Comparison of ENCODE assay signal across 8 mouse cellular contexts in genomic region chr17:66123816-66124610, GRCm38 (mm10). TPM values are rescaled to one million over a fixed set of nuclear protein-coding genes. Genes with fewer than 3 reads are reported as not detected.
DNase-seq lines count a peak whose midpoint lies in the region; ATAC-seq and TF ChIP-seq lines count a peak whose summit lies in the region.

No protein-coding gene starts in this region.

- H3K4me3 ChIP-seq in thymus, adult 2 months (ENCODE audit: control insufficient read depth, insufficient read depth, low read length) = peak overlapping the region; percentile 65
- H3K4me3 ChIP-seq in embryonic facial prominence, embryonic 11.5 days (ENCODE audit: low read depth, low read length) = peak overlapping the region; percentile 80
- H3K4me3 ChIP-seq in intestine, embryonic 14.5 days (ENCODE audit: low read depth, low read length) = peak overlapping the region; percentile 94
- H3K4me3 ChIP-seq in midbrain, embryonic 16.5 days (ENCODE audit: low read depth, low read length) = peak overlapping the region; percentile 88

- no peaks in the 10 kb centered on the region for H3K27me3 ChIP-seq in thymus, adult 2 months (ENCODE audit: control insufficient read depth, insufficient read depth, low read length)
- H3K27me3 ChIP-seq in embryonic facial prominence, embryonic 11.5 days (ENCODE audit: control insufficient read depth, insufficient read depth, low read length) = no peaks in the 10 kb centered on the region
- H3K27me3 ChIP-seq in intestine, embryonic 14.5 days (replicated peaks; ENCODE audit: control insufficient read depth, insufficient read depth, low read length) = no peaks in the 10 kb centered on the region
- H3K27me3 ChIP-seq in midbrain, embryonic 16.5 days (ENCODE audit: control insufficient read depth, insufficient read depth, low read depth, low read length) = no peaks in the 10 kb centered on the region

- no peaks in the 10 kb centered on the region for H3K9me3 ChIP-seq in embryonic facial prominence, embryonic 11.5 days (replicated peaks; ENCODE audit: control insufficient read depth, low read length)
- no peaks in the 10 kb centered on the region for H3K9me3 ChIP-seq in intestine, embryonic 14.5 days (ENCODE audit: control insufficient read depth, low read length)
- no peaks in the 10 kb centered on the region for H3K9me3 ChIP-seq in midbrain, embryonic 16.5 days (replicated peaks; ENCODE audit: control insufficient read depth, low read length, poor library complexity, severe bottlenecking)

- TF ChIP-seq CTCF in thymus, adult 2 months (IDR thresholded peaks at IDR 0.05; ENCODE audit: borderline replicate concordance, control insufficient read depth, extremely low read depth, insufficient read depth, low read length, poor library complexity) = no peak

- 2% methylated on average over 20 of the region's 20 CpGs for WGBS in thymus, adult 2 months
- WGBS in embryonic facial prominence, embryonic 11.5 days = under 1% methylated on average over 20 of the region's 20 CpGs
- WGBS in intestine, embryonic 14.5 days = under 1% methylated on average over 20 of the region's 20 CpGs
- 1% methylated on average over 20 of the region's 20 CpGs for WGBS in midbrain, embryonic 16.5 days

- peak overlapping the region; percentile 80 for H3K9ac ChIP-seq in embryonic facial prominence, embryonic 11.5 days (replicated peaks; ENCODE audit: low read length)
- peak overlapping the region; percentile 64 for H3K9ac ChIP-seq in intestine, embryonic 14.5 days (ENCODE audit: low read length)
- H3K9ac ChIP-seq in midbrain, embryonic 16.5 days (ENCODE audit: low read depth, low read length) = peak overlapping the region; percentile 71

- peak; percentile 13 for DNase-seq in thymus, adult 2 months
- no peak for DNase-seq in thymus, postnatal 10 days (ENCODE audit: low spot score in 2 of 2)
- DNase-seq in embryonic facial prominence, embryonic 11.5 days (ENCODE audit: low spot score) = peak; percentile 40
- DNase-seq in intestine, embryonic 14.5 days (ENCODE audit: low spot score) = peak; percentile 72
- no peak for DNase-seq in urinary bladder, postnatal 4 days (ENCODE audit: low spot score in 2 of 2)
- DNase-seq in layer of hippocampus, adult 18-20 months (ENCODE audit: low spot score in 2 of 2) = no peak

- peak overlapping the region; percentile 48 for H3K4me2 ChIP-seq in embryonic facial prominence, embryonic 11.5 days (ENCODE audit: low read depth, low read length)
- peak overlapping the region; percentile 76 for H3K4me2 ChIP-seq in intestine, embryonic 14.5 days (ENCODE audit: low read length)
- H3K4me2 ChIP-seq in midbrain, embryonic 16.5 days (ENCODE audit: low read length) = peak overlapping the region; percentile 81

- H3K27ac ChIP-seq in thymus, adult 2 months (ENCODE audit: control insufficient read depth, insufficient read depth, low read length) = no peak overlapping the region
- peak overlapping the region; percentile 82 for H3K27ac ChIP-seq in embryonic facial prominence, embryonic 11.5 days (replicated peaks; ENCODE audit: low read depth, low read length)
- peak overlapping the region; percentile 83 for H3K27ac ChIP-seq in intestine, embryonic 14.5 days (ENCODE audit: low read depth)
- H3K27ac ChIP-seq in midbrain, embryonic 16.5 days (ENCODE audit: low read length) = no peak overlapping the region

- peaks cover 5% of the 10 kb centered on the region for H3K4me1 ChIP-seq in thymus, adult 2 months (replicated peaks; ENCODE audit: control insufficient read depth, insufficient read depth, low read length)
- H3K4me1 ChIP-seq in embryonic facial prominence, embryonic 11.5 days (ENCODE audit: control insufficient read depth, insufficient read depth, low read length) = no peaks in the 10 kb centered on the region
- H3K4me1 ChIP-seq in intestine, embryonic 14.5 days (replicated peaks; ENCODE audit: control insufficient read depth, insufficient read depth, low read length) = peaks cover 12% of the 10 kb centered on the region
- H3K4me1 ChIP-seq in midbrain, embryonic 16.5 days (ENCODE audit: control insufficient read depth, insufficient read depth, low read length) = peaks cover 9% of the 10 kb centered on the region; the same call in 1 of the 2 replicates

- ATAC-seq in embryonic facial prominence, embryonic 11.5 days (replicated peaks; ENCODE audit: insufficient number of reproducible peaks, low FRiP score, low TSS enrichment, low read depth) = no peak
- ATAC-seq in intestine, embryonic 14.5 days (replicated peaks; ENCODE audit: low FRiP score, low TSS enrichment, low read depth) = peak; percentile 24; the same call in 1 of the 2 replicates
- ATAC-seq in midbrain, embryonic 16.5 days = 0 out of 2 replicates have a peak, but pooled peaks have one; percentile 18
- ATAC-seq in activated CD4-positive, CD25-positive, alpha-beta regulatory T cell, adult 4 months = no peak

- H3K36me3 ChIP-seq in thymus, adult 2 months (ENCODE audit: control insufficient read depth, insufficient read depth, low read length) = peaks cover 4% of the 10 kb centered on the region
- H3K36me3 ChIP-seq in embryonic facial prominence, embryonic 11.5 days (replicated peaks; ENCODE audit: control insufficient read depth, insufficient read depth, low read depth, low read length) = peaks cover 3% of the 10 kb centered on the region
- H3K36me3 ChIP-seq in intestine, embryonic 14.5 days (ENCODE audit: control insufficient read depth, insufficient read depth, low read length) = peaks cover 36% of the 10 kb centered on the region
- peaks cover 4% of the 10 kb centered on the region; the same call in 1 of the 2 replicates for H3K36me3 ChIP-seq in midbrain, embryonic 16.5 days (ENCODE audit: control insufficient read depth, insufficient read depth, low read length)

- TF ChIP-seq POLR2A in thymus, adult 2 months (IDR thresholded peaks at IDR 0.05; ENCODE audit: control insufficient read depth, extremely low read depth, insufficient read depth, low read length, poor library complexity) = no peak

RNA-seq across cellular contexts. Expression of gene Ddx11, which starts 0.7 kb away (rescaled TPM):
- polyA plus RNA-seq in thymus, adult 2 months (2012; rRNA removed) = 21.5 and 22.2 TPM in 2 replicates
- 17.6 and 19.4 TPM in 2 replicates for polyA plus RNA-seq in embryonic facial prominence, embryonic 11.5 days (2014; fragmentation: Nextera tagmentation; extraction: Ambion mirVana)
- 18.5 and 20.7 TPM in 2 replicates for polyA plus RNA-seq in intestine, embryonic 14.5 days (2014; fragmentation: Nextera tagmentation; extraction: Ambion mirVana)
- polyA plus RNA-seq in midbrain, embryonic 16.5 days (2015; fragmentation: Nextera tagmentation; extraction: Ambion mirVana) = 4.0 and 4.5 TPM in 2 replicates
- total RNA-seq in layer of hippocampus, adult 18-20 months (2021) = 1 to 10 TPM; 1.2 to 1.5 TPM
- polyA plus RNA-seq in activated CD4-positive, CD25-positive, alpha-beta regulatory T cell, adult 4 months (2017; shearing (Covaris generic)) = 10 to 100 TPM; 11.8 to 13.5 TPM

RNA-seq across cellular contexts. Expression of gene Washc1, which starts 12.7 kb away (rescaled TPM):
- 95.9 and 99.5 TPM in 2 replicates for polyA plus RNA-seq in thymus, adult 2 months (2012; rRNA removed)
- polyA plus RNA-seq in embryonic facial prominence, embryonic 11.5 days (2014; fragmentation: Nextera tagmentation; extraction: Ambion mirVana) = 36.3 and 36.8 TPM in 2 replicates
- polyA plus RNA-seq in intestine, embryonic 14.5 days (2014; fragmentation: Nextera tagmentation; extraction: Ambion mirVana) = 34.0 and 38.0 TPM in 2 replicates
- 45.5 and 50.2 TPM in 2 replicates for polyA plus RNA-seq in midbrain, embryonic 16.5 days (2015; fragmentation: Nextera tagmentation; extraction: Ambion mirVana)
- 10 to 100 TPM; 44.8 to 46.5 TPM for total RNA-seq in layer of hippocampus, adult 18-20 months (2021)
- 10 to 100 TPM; 27.9 to 32.7 TPM for polyA plus RNA-seq in activated CD4-positive, CD25-positive, alpha-beta regulatory T cell, adult 4 months (2017; shearing (Covaris generic))

RNA-seq across cellular contexts. Expression of gene Ndufv2, which starts 22.7 kb away (rescaled TPM):
- polyA plus RNA-seq in thymus, adult 2 months (2012; rRNA removed) = 37.0 and 41.1 TPM in 2 replicates
- 334 and 342 TPM in 2 replicates for polyA plus RNA-seq in embryonic facial prominence, embryonic 11.5 days (2014; fragmentation: Nextera tagmentation; extraction: Ambion mirVana)
- polyA plus RNA-seq in intestine, embryonic 14.5 days (2014; fragmentation: Nextera tagmentation; extraction: Ambion mirVana) = 379 and 401 TPM in 2 replicates
- polyA plus RNA-seq in midbrain, embryonic 16.5 days (2015; fragmentation: Nextera tagmentation; extraction: Ambion mirVana) = 345 and 357 TPM in 2 replicates
- 100 to 1,000 TPM; 246 to 250 TPM for total RNA-seq in layer of hippocampus, adult 18-20 months (2021)
- 100 to 1,000 TPM; 255 to 259 TPM for polyA plus RNA-seq in activated CD4-positive, CD25-positive, alpha-beta regulatory T cell, adult 4 months (2017; shearing (Covaris generic))

RNA-seq across cellular contexts. Expression of gene Ankrd12, which starts 47.1 kb away (rescaled TPM):
- polyA plus RNA-seq in thymus, adult 2 months (2012; rRNA removed) = 7.9 and 8.9 TPM in 2 replicates
- 27.2 and 29.4 TPM in 2 replicates for polyA plus RNA-seq in embryonic facial prominence, embryonic 11.5 days (2014; fragmentation: Nextera tagmentation; extraction: Ambion mirVana)
- 21.2 and 24.7 TPM in 2 replicates for polyA plus RNA-seq in intestine, embryonic 14.5 days (2014; fragmentation: Nextera tagmentation; extraction: Ambion mirVana)
- 192 and 198 TPM in 2 replicates for polyA plus RNA-seq in midbrain, embryonic 16.5 days (2015; fragmentation: Nextera tagmentation; extraction: Ambion mirVana)
- total RNA-seq in layer of hippocampus, adult 18-20 months (2021) = 100 to 1,000 TPM; 272 to 293 TPM
- polyA plus RNA-seq in activated CD4-positive, CD25-positive, alpha-beta regulatory T cell, adult 4 months (2017; shearing (Covaris generic)) = 100 to 1,000 TPM; 111 to 127 TPM

Comparison
In these comparisons a context has a peak if more than half of its experiments do, and no peak if none do; other contexts are left out.
1. DNase-seq: peak in thymus, adult 2 months (single experiment), embryonic facial prominence, embryonic 11.5 days (single experiment) and intestine, embryonic 14.5 days (single experiment); none in thymus, postnatal 10 days (0 of 2), urinary bladder, postnatal 4 days (0 of 2) and layer of hippocampus, adult 18-20 months (0 of 2).
2. H3K27ac ChIP-seq: peak in embryonic facial prominence, embryonic 11.5 days (single experiment) and intestine, embryonic 14.5 days (single experiment); none in thymus, adult 2 months (single experiment) and midbrain, embryonic 16.5 days (single experiment).
3. ATAC-seq: peak in intestine, embryonic 14.5 days (single experiment) and midbrain, embryonic 16.5 days (single experiment); none in embryonic facial prominence, embryonic 11.5 days (single experiment) and activated CD4-positive, CD25-positive, alpha-beta regulatory T cell, adult 4 months (single experiment).
4. Peak in every context shown above with its lines, with median percentiles within 50 percentile points of each other: H3K4me3 ChIP-seq, H3K4me2 ChIP-seq and H3K9ac ChIP-seq.